Mouse (Mus musculus): Measurements from ENCODE around the gene Tirap.
"Not testable (repeated sequence)": the region's sequence is repeated elsewhere in the genome, so short reads cannot be mapped to it uniquely, and the experiment has no call there.

The Tirap gene

GRCm38 (mm10) chr9:35188700-35189099, 11.4 kb downstream of the Tirap start:
- DNase-seq (ENCODE audit: low spot score), result no peak

- no peak for DNase-seq (ENCODE audit: low spot score)
These were observed 12.7 kb downstream of the Tirap start for GRCm38 (mm10) chr9:35187351-35187903.

GRCm38 (mm10) chr9:35186430-35186829, 13.7 kb downstream of the Tirap start:
- no peak for DNase-seq (ENCODE audit: low spot score)

GRCm38 (mm10) chr9:35183359-35183758, 16.7 kb downstream of the Tirap start:
- DNase-seq (ENCODE audit: low spot score), result no peak

GRCm38 (mm10) chr9:35182832-35183231, 17.3 kb downstream of the Tirap start:
- no peak for DNase-seq (ENCODE audit: low spot score)

- DNase-seq (ENCODE audit: low spot score), result no peak
These were observed 23.9 kb downstream of the Tirap start for GRCm38 (mm10) chr9:35176124-35176659.

GRCm38 (mm10) chr9:35175251-35176123, 24.6 kb downstream of the Tirap start, which contains the start of gene Dcps:
Dcps (minus strand) TSS chr9:35176061.
- peak; percentile 79 for DNase-seq (ENCODE audit: low spot score)

- no peak for DNase-seq (ENCODE audit: low spot score)
These were observed 26.8 kb downstream of the Tirap start for GRCm38 (mm10) chr9:35173331-35173730.

- DNase-seq (ENCODE audit: low spot score), result no peak
These were observed 30.0 kb downstream of the Tirap start for GRCm38 (mm10) chr9:35170071-35170470.

GRCm38 (mm10) chr9:35166798-35167635, 33.1 kb downstream of the Tirap start:
- DNase-seq (ENCODE audit: low spot score), result no peak

- DNase-seq (ENCODE audit: low spot score), result no peak
These were observed 33.8 kb downstream of the Tirap start for GRCm38 (mm10) chr9:35166144-35166797.

GRCm38 (mm10) chr9:35164142-35164874, 35.8 kb downstream of the Tirap start:
- DNase-seq (ENCODE audit: low spot score), result no peak

GRCm38 (mm10) chr9:35163011-35163690, 36.9 kb downstream of the Tirap start:
- no peak for DNase-seq (ENCODE audit: low spot score)

- DNase-seq (ENCODE audit: low spot score), result no peak
These were observed 38.4 kb downstream of the Tirap start for GRCm38 (mm10) chr9:35161721-35162120.

- DNase-seq (ENCODE audit: low spot score), result no peak
These were observed 39.4 kb downstream of the Tirap start for GRCm38 (mm10) chr9:35160662-35161061.

GRCm38 (mm10) chr9:35158477-35158876, 41.6 kb downstream of the Tirap start:
- DNase-seq (ENCODE audit: low spot score), result no peak

GRCm38 (mm10) chr9:35156862-35157261, 43.2 kb downstream of the Tirap start:
- no peak for DNase-seq (ENCODE audit: low spot score)

- DNase-seq (ENCODE audit: low spot score), result no peak
These were observed 43.9 kb downstream of the Tirap start for GRCm38 (mm10) chr9:35156002-35156710.

GRCm38 (mm10) chr9:35152923-35153322, 47.2 kb downstream of the Tirap start:
- DNase-seq (ENCODE audit: low spot score), result no peak

GRCm38 (mm10) chr9:35148822-35149221, 51.3 kb downstream of the Tirap start:
- not testable (repeated sequence) for DNase-seq (ENCODE audit: low spot score)
